Mouse (Mus musculus) kidney, postnatal 0 days (tissue): ENCODE data around the gene Dpyd. TPM values are rescaled to one million over a fixed set of nuclear protein-coding genes. Genes with fewer than 3 reads are reported as not detected.
A peak's percentile ranks its signal among the peaks of the same experiment; 100 is the strongest.

Experiments
- ATAC-seq: fragments of 200-750 bp; cut with Nextera tagmentation; replicated peaks from 2 replicates; pipeline ENCODE4 v1.8.0; 2017; ENCODE audit warnings: low read depth, moderate number of reproducible peaks, moderate TSS enrichment, moderate library complexity; ENCODE audit not compliant: low FRiP score
- DNase-seq: peaks from one replicate; pipeline ENCODE4 v3.0.0-alpha.2; 2016; ENCODE audit warnings: low spot score
- H3K27ac ChIP-seq: fragments of 300-500 bp; sonication (generic); 2 replicates; pipeline ENCODE4 v1.5.1; 2014; ENCODE audit warnings: mild to moderate bottlenecking
- H3K27me3 ChIP-seq: fragments of 300-500 bp; sonication (generic); 2 replicates; pipeline ENCODE4 v1.6.1; 2014; ENCODE audit warnings: low read length, mixed read lengths; ENCODE audit not compliant: insufficient read depth
- H3K36me3 ChIP-seq: fragments of 300-500 bp; sonication (generic); 2 replicates; pipeline ENCODE4 v1.6.1; 2014; ENCODE audit warnings: low read length, mixed read lengths; ENCODE audit not compliant: insufficient read depth
- H3K4me1 ChIP-seq: fragments of 300-500 bp; sonication (generic); replicated peaks from 2 replicates; pipeline ENCODE4 v1.6.1; 2014; ENCODE audit warnings: antibody characterized with exemption, low read length, mixed read lengths; ENCODE audit not compliant: insufficient read depth
- H3K4me2 ChIP-seq: fragments of 300-500 bp; sonication (generic); 2 replicates; pipeline ENCODE4 v1.6.1; 2014; ENCODE audit warnings: mild to moderate bottlenecking, low read length, moderate library complexity, mixed read lengths
- H3K4me3 ChIP-seq: fragments of 300-500 bp; sonication (generic); replicated peaks from 2 replicates; pipeline ENCODE4 v1.5.1; 2014; ENCODE audit warnings: low read depth, low read length
- H3K9ac ChIP-seq: fragments of 300-500 bp; sonication (generic); 2 replicates; pipeline ENCODE4 v1.6.1; 2014; ENCODE audit warnings: low read depth, low read length
- H3K9me3 ChIP-seq: fragments of 300-500 bp; sonication (generic); replicated peaks from 2 replicates; pipeline ENCODE4 v1.6.1; 2016; ENCODE audit warnings: low read length, inconsistent platforms, mixed read lengths
- CTCF ChIP-seq: IDR thresholded peaks from 2 replicates; pipeline ENCODE4 v1.5.1; 2016; ENCODE audit warnings: antibody characterized with exemption, low read depth, mild to moderate bottlenecking, moderate library complexity
- WGBS: fragments of 180-500 bp; shearing (Covaris S2); extraction: QIAGEN DNeasy Blood & Tissue Kit; methylation state at CpG from one replicate; pipeline ENCODE4 v1.1.7; 2014; 5-methylcytosine and 5-hydroxymethylcytosine counted together
- polyA plus RNA-seq: library from polyadenylated mRNA; unstranded; fragments of >200 nt; fragmentation: Nextera tagmentation; extraction: Ambion mirVana; gene quantifications from 2 replicates; pipeline ENCODE4 v1.2.1, GENCODE M21; 2015

The Dpyd gene
- polyA plus RNA-seq, 1 experiment from 2014 or later, result 3.9 TPM

DNA sequence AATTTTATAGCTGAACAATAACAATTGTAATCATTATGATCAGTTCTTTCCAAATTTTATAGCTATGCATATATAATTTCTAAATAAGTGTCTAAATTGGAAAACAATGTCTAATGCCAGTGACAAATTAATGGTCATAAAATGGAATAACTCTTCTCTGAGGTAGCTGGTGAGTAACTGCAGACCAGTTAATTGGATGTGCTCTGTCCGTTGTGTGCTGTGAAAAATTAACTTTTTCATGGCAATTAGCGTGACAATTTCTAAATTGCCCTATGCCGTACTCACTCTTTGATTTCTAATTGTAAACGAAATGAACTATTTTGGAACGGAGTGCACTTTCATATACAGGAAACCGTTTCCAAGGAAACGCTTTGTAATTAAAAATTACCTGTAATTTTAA lies 869.8 kb downstream of the Dpyd start:
- H3K27ac ChIP-seq, result no peak overlapping the region
- H3K36me3 ChIP-seq, result no peaks in the 10 kb centered on the region
- 66% methylated on average over 7 of the region's 7 CpGs for WGBS
- DNase-seq (no peak), ATAC-seq (no peak)
- no peak for TF ChIP-seq CTCF
- no peak overlapping the region for H3K9ac ChIP-seq
- no peaks in the 10 kb centered on the region for H3K4me1 ChIP-seq
- H3K4me3 ChIP-seq, result no peak overlapping the region
- no peaks in the 10 kb centered on the region for H3K27me3 ChIP-seq
- no peaks in the 10 kb centered on the region for H3K9me3 ChIP-seq
- no peak overlapping the region for H3K4me2 ChIP-seq

DNA sequence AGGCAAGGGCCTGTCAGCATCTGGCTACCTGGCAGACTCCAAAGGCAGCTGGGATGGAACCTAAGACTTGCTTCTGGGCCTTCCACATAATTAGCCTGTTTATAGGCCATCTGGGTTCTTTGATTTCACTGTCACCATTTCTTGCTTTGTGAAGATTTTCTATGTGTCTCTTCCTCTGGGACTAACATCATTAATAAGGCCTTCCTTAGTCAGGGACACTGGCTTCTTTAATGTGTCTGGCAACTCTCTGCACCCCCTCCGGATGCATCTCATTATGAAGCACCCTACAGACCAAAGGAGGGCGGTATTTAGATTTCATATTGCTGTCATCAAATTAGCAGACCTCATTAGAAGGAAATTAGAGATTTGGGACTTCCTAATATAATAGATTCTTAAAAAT lies 885.6 kb downstream of the Dpyd start:
- H3K4me3 ChIP-seq, result no peak overlapping the region
- no peaks in the 10 kb centered on the region for H3K4me1 ChIP-seq
- no peaks in the 10 kb centered on the region for H3K27me3 ChIP-seq
- ATAC-seq (no peak), DNase-seq (no peak)
- H3K9me3 ChIP-seq, result no peaks in the 10 kb centered on the region
- H3K4me2 ChIP-seq, result no peak overlapping the region
- no peak overlapping the region for H3K27ac ChIP-seq
- H3K9ac ChIP-seq, result no peak overlapping the region
- no peaks in the 10 kb centered on the region for H3K36me3 ChIP-seq
- WGBS, result 92% methylated on average over 2 of the region's 2 CpGs
- TF ChIP-seq CTCF, result no peak

GRCm38 (mm10) chr3:119464073-119464472 lies 902.1 kb downstream of the Dpyd start:
- Histone ChIP-seq H3K27ac (no peak overlapping the region), H3K9me3 (no peaks in the 10 kb centered on the region), H3K4me1 (no peaks in the 10 kb centered on the region), H3K9ac (no peak overlapping the region), H3K4me2 (no peak overlapping the region), H3K36me3 (no peaks in the 10 kb centered on the region), H3K27me3 (no peaks in the 10 kb centered on the region), H3K4me3 (no peak overlapping the region)
- DNase-seq (no peak), ATAC-seq (no peak)
- 53% methylated on average over 2 of the region's 2 CpGs for WGBS
- no peak for TF ChIP-seq CTCF

- H3K9me3 ChIP-seq, result no peaks in the 10 kb centered on the region
- no peaks in the 10 kb centered on the region for H3K4me1 ChIP-seq
- 83% methylated on average over 1 of the region's 1 CpGs for WGBS
- no peaks in the 10 kb centered on the region for H3K36me3 ChIP-seq
- DNase-seq, result no peak
- no peaks in the 10 kb centered on the region for H3K27me3 ChIP-seq
- no peak overlapping the region for H3K27ac ChIP-seq
- H3K9ac ChIP-seq, result no peak overlapping the region
- TF ChIP-seq CTCF, result no peak
- H3K4me2 ChIP-seq, result no peak overlapping the region
- no peak overlapping the region for H3K4me3 ChIP-seq
- no peak for ATAC-seq
Observed at GRCm38 (mm10) chr3:119464479-119464878, 902.5 kb downstream of the Dpyd start.

DNA sequence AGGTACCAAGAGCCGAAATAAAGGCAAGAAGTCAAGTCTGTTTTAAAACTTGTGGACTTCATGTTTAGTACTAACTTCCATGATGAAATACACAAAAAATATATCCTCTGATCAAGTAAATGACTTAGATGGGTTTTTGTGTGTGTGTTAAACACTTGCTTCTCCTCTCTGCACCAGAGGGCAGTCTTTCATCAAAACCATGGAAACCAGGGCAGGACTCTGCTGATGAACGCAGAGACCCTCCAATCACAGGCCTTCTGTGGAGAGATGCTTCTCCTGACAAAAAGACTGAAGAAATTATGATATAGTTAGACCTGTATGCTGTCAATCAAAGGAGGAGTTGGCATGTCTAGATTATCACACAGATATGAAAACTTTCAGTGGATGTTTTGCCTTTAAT lies 905.8 kb downstream of the Dpyd start:
- ATAC-seq (no peak), DNase-seq (peak; percentile 42)
- no peaks in the 10 kb centered on the region for H3K9me3 ChIP-seq
- H3K4me2 ChIP-seq, result no peak overlapping the region
- 78% methylated on average over 2 of the region's 2 CpGs for WGBS
- no peak overlapping the region for H3K9ac ChIP-seq
- H3K4me3 ChIP-seq, result no peak overlapping the region
- peak; percentile 63; the same call in 1 of the 2 replicates for TF ChIP-seq CTCF
- no peaks in the 10 kb centered on the region for H3K27me3 ChIP-seq
- no peak overlapping the region for H3K27ac ChIP-seq
- no peaks in the 10 kb centered on the region for H3K4me1 ChIP-seq
- no peaks in the 10 kb centered on the region for H3K36me3 ChIP-seq
